Mouse (Mus musculus) forebrain, embryonic 11.5 days (tissue): Measurements from ENCODE around the gene Mta3. TPM values are rescaled to one million over a fixed set of nuclear protein-coding genes. Genes with fewer than 3 reads are reported as not detected.

ENCODE experiments used
- ATAC-seq: fragments of 200-750 bp; cut with Nextera tagmentation; replicated peaks from 2 replicates; pipeline ENCODE4 v1.8.0; 2017; ENCODE audit warnings: moderate TSS enrichment; ENCODE audit not compliant: low FRiP score
- DNase-seq: peaks from one replicate; pipeline ENCODE4 v3.0.0-alpha.2; 2017; ENCODE audit warnings: low spot score
- H3K27ac ChIP-seq: fragments of 300-500 bp; sonication (generic); 2 replicates; pipeline ENCODE4 v1.5.1; 2014; ENCODE audit warnings: low read depth, low read length
- H3K27me3 ChIP-seq: fragments of 300-500 bp; sonication (generic); 2 replicates; pipeline ENCODE4 v1.6.1; 2014; ENCODE audit warnings: mild to moderate bottlenecking, low read length, mixed read lengths; ENCODE audit not compliant: control insufficient read depth, insufficient read depth
- H3K36me3 ChIP-seq: fragments of 300-500 bp; sonication (generic); 2 replicates; pipeline ENCODE4 v1.6.1; 2014; ENCODE audit warnings: mild to moderate bottlenecking, low read length, moderate library complexity, mixed read lengths; ENCODE audit not compliant: control insufficient read depth, insufficient read depth
- H3K4me1 ChIP-seq: fragments of 300-500 bp; sonication (generic); replicated peaks from 2 replicates; pipeline ENCODE4 v1.6.1; 2014; ENCODE audit warnings: low read length, mixed read lengths; ENCODE audit not compliant: control insufficient read depth, insufficient read depth
- H3K4me2 ChIP-seq: fragments of 300-500 bp; sonication (generic); 2 replicates; pipeline ENCODE4 v1.6.1; 2014; ENCODE audit warnings: low read depth, mild to moderate bottlenecking, low read length, moderate library complexity, mixed read lengths; ENCODE audit not compliant: severe bottlenecking
- H3K4me3 ChIP-seq: fragments of 300-500 bp; sonication (generic); 2 replicates; pipeline ENCODE4 v1.5.1; 2014; ENCODE audit warnings: low read depth, low read length
- H3K9ac ChIP-seq: fragments of 300-500 bp; sonication (generic); 2 replicates; pipeline ENCODE4 v1.6.1; 2014; ENCODE audit warnings: low read length
- H3K9me3 ChIP-seq: fragments of 300-500 bp; sonication (generic); 2 replicates; pipeline ENCODE4 v1.6.1; 2016; ENCODE audit warnings: low read length, mixed read lengths; ENCODE audit not compliant: control insufficient read depth
- WGBS: fragments of 180-500 bp; shearing (Covaris S2); extraction: QIAGEN DNeasy Blood & Tissue Kit; methylation state at CpG from one replicate; pipeline ENCODE4 v1.1.7; 2014; 5-methylcytosine and 5-hydroxymethylcytosine counted together
- polyA plus RNA-seq: library from polyadenylated mRNA; unstranded; fragments of >200 nt; fragmentation: Nextera tagmentation; extraction: Ambion mirVana; gene quantifications from 2 replicates; pipeline ENCODE4 v1.2.1, GENCODE M21; 2014

Mta3 gene
- polyA plus RNA-seq, 1 experiment from 2014 or later: 32.9 TPM

- Histone ChIP-seq H3K9ac (no peak overlapping the region), H3K4me1 (no peaks in the 10 kb centered on the region), H3K4me2 (no peak overlapping the region), H3K27ac (no peak overlapping the region), H3K27me3 (no peaks in the 10 kb centered on the region), H3K9me3 (no peaks in the 10 kb centered on the region), H3K4me3 (no peak overlapping the region), H3K36me3 (no peaks in the 10 kb centered on the region)
- no peak for ATAC-seq
- WGBS: 63% methylated on average over 7 of the region's 7 CpGs
- DNase-seq: no peak
Measured at GRCm38 (mm10) chr17:83681977-83682376, 24.0 kb upstream of the Mta3 start.

- no peaks in the 10 kb centered on the region for H3K27me3 ChIP-seq
- no peak overlapping the region for H3K27ac ChIP-seq
- H3K4me2 ChIP-seq: no peak overlapping the region
- H3K9me3 ChIP-seq: no peaks in the 10 kb centered on the region
- H3K9ac ChIP-seq: no peak overlapping the region
- no peak for ATAC-seq
- H3K4me3 ChIP-seq: no peak overlapping the region
- H3K36me3 ChIP-seq: no peaks in the 10 kb centered on the region
- DNase-seq: no peak
- H3K4me1 ChIP-seq: no peaks in the 10 kb centered on the region
- 87% methylated on average over 7 of the region's 7 CpGs for WGBS
Measured at GRCm38 (mm10) chr17:83684475-83684874, 21.5 kb upstream of the Mta3 start.

DNA sequence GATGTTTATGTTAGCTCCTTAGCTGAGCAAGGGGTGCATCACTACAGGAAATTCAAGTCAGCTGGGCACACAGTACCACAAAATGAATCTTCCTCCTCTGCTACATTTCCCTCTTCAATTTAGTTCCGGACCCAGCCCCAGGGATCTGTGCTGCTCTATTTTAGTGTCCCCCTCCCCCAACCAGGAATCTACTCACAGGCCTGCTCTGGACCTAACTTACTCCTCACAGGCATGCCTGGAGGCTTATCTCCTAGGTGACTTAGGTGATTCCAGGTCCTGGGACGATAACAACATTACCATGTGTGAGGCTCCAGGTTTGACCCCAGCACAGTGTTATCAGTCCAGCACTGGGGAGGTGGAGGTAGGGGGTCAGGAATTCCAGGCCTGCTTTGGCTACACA lies 15.5 kb upstream of the Mta3 start:
- ATAC-seq: no peak
- no peak overlapping the region for H3K4me3 ChIP-seq
- H3K4me2 ChIP-seq: no peak overlapping the region
- no peak overlapping the region for H3K9ac ChIP-seq
- H3K27me3 ChIP-seq: no peaks in the 10 kb centered on the region
- DNase-seq: no peak
- H3K36me3 ChIP-seq: no peaks in the 10 kb centered on the region
- no peak overlapping the region for H3K27ac ChIP-seq
- no peaks in the 10 kb centered on the region for H3K9me3 ChIP-seq
- 65% methylated on average over 2 of the region's 2 CpGs for WGBS
- H3K4me1 ChIP-seq: no peaks in the 10 kb centered on the region

GRCm38 (mm10) chr17:83691379-83691778 lies 14.6 kb upstream of the Mta3 start:
- 77% methylated on average over 4 of the region's 4 CpGs for WGBS

DNA sequence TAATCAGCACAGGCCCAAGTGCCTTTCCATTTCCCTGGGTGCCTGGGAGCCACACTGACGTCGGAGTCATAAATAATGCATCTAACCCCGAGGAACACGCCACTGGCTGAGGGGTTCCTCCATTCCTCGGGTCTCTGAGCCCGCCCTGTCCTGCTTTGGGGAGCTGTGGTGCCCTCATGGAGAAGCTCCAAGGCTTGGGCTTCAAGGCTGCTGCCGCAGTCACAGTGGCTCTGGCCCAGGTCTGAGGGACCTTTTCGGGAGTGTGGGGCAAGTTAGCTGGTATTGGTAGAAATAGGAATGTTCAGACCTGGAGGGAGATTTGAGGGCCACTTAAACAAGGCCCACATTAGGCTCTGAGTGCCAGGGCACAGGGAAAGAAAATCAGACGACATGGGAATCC lies 12.0 kb upstream of the Mta3 start:
- Histone ChIP-seq H3K27me3 (no peaks in the 10 kb centered on the region), H3K4me1 (no peaks in the 10 kb centered on the region), H3K36me3 (no peaks in the 10 kb centered on the region), H3K27ac (no peak overlapping the region), H3K4me3 (no peak overlapping the region), H3K9ac (no peak overlapping the region), H3K4me2 (no peak overlapping the region), H3K9me3 (no peaks in the 10 kb centered on the region)
- ATAC-seq (no peak), DNase-seq (no peak)
- 90% methylated on average over 9 of the region's 9 CpGs for whole genome bisulfite sequencing

More at GRCm38 (mm10) chr17:83691379-83691778, 14.6 kb upstream of the Mta3 start:
- no peak overlapping the region for H3K4me2 ChIP-seq
- H3K4me3 ChIP-seq: no peak overlapping the region
- H3K27me3 ChIP-seq: no peaks in the 10 kb centered on the region
- ATAC-seq: no peak
- no peaks in the 10 kb centered on the region for H3K9me3 ChIP-seq
- H3K4me1 ChIP-seq: no peaks in the 10 kb centered on the region
- H3K36me3 ChIP-seq: no peaks in the 10 kb centered on the region
- no peak overlapping the region for H3K9ac ChIP-seq
- H3K27ac ChIP-seq: no peak overlapping the region
- DNase-seq: peak; percentile 28

- H3K4me1 ChIP-seq: no peaks in the 10 kb centered on the region
- no peaks in the 10 kb centered on the region for H3K9me3 ChIP-seq
- ATAC-seq (no peak), DNase-seq (no peak)
- WGBS: 66% methylated on average over 2 of the region's 2 CpGs
- H3K36me3 ChIP-seq: no peaks in the 10 kb centered on the region
- no peak overlapping the region for H3K9ac ChIP-seq
- no peaks in the 10 kb centered on the region for H3K27me3 ChIP-seq
- no peak overlapping the region for H3K4me3 ChIP-seq
- no peak overlapping the region for H3K4me2 ChIP-seq
- no peak overlapping the region for H3K27ac ChIP-seq
Measured at GRCm38 (mm10) chr17:83695785-83696184, 10.2 kb upstream of the Mta3 start.

DNA sequence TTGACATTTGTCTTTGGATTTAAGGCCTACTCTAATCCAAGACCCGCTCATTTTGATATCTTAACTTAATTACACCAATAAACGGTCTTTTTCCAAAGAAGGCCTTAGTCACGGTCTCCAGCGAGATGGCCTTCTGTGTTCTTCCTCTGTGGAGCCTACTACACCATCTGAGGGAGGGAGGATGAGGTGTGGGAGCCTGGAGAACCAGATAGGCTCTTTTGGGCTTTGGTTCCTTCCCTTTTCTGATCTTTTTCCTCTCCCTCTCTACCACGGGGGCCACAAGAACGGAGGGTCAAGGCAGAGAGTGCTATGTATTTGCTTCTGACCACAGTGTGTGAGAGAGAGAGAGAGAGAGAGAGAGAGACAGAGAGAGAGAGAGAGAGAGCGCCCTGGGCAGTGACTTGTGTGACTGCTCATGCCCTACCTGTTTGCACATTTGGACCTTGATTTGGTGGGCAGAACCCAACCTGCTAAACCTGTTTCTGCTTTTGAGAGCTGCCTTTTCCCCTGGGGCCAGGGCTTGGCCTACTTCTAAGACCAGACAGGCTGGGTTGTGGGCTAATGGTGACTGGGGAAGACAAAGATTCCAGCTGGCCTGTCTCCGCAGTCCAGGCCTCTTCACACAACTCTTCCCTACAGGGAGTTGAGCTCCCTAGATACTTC lies 6.8 kb upstream of the Mta3 start:
- DNase-seq (no peak), ATAC-seq (no peak)
- Histone ChIP-seq H3K36me3 (no peaks in the 10 kb centered on the region), H3K4me3 (no peak overlapping the region), H3K9ac (no peak overlapping the region), H3K9me3 (no peaks in the 10 kb centered on the region), H3K27ac (no peak overlapping the region), H3K27me3 (no peaks in the 10 kb centered on the region), H3K4me2 (no peak overlapping the region), H3K4me1 (no peaks in the 10 kb centered on the region)
- WGBS: 88% methylated on average over 8 of the region's 8 CpGs

DNA sequence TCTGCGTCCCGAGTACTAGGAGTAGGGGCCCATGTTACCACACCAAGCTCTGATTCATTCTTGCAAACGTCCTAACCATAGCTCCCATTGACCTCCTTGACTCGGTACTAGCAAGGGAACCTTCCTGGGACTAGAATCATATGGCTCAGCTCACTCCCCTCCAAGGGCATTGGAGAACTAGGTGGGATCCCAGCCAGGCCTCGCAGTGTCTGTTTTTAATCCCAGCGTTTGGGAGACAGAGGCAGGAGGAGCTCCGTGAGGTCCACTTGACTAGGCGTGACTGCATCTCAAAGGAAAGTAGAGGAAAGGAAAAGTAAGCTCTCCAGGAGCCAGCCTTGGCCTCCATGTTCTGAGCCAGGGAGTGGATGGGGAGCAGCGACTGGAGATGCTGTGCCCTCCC lies 5.8 kb upstream of the Mta3 start:
- ATAC-seq: no peak

GRCm38 (mm10) chr17:83704469-83704868 lies 1.5 kb upstream of the Mta3 start:
- no peak overlapping the region for H3K4me3 ChIP-seq
- H3K27ac ChIP-seq: no peak overlapping the region
- no peaks in the 10 kb centered on the region for H3K36me3 ChIP-seq
- H3K4me1 ChIP-seq: peaks cover 2% of the 10 kb centered on the region; the same call in 1 of the 2 replicates
- no peak overlapping the region for H3K4me2 ChIP-seq
- no peak overlapping the region for H3K9ac ChIP-seq
- H3K9me3 ChIP-seq: no peaks in the 10 kb centered on the region
- DNase-seq (peak; percentile 39), ATAC-seq (no peak)
- 89% methylated on average over 5 of the region's 5 CpGs for WGBS
- H3K27me3 ChIP-seq: no peaks in the 10 kb centered on the region

More for the DNA sequence above, 5.8 kb upstream of the Mta3 start:
- no peaks in the 10 kb centered on the region for H3K9me3 ChIP-seq
- no peak overlapping the region for H3K27ac ChIP-seq
- H3K36me3 ChIP-seq: no peaks in the 10 kb centered on the region
- H3K4me3 ChIP-seq: no peak overlapping the region
- DNase-seq: no peak
- no peaks in the 10 kb centered on the region for H3K27me3 ChIP-seq
- 81% methylated on average over 9 of the region's 9 CpGs for WGBS
- no peak overlapping the region for H3K4me2 ChIP-seq
- H3K4me1 ChIP-seq: peaks cover under 1% of the 10 kb centered on the region; the same call in 1 of the 2 replicates
- H3K9ac ChIP-seq: no peak overlapping the region
